Mouse (Mus musculus): ENCODE results near the gene Mrln. TPM values are rescaled to one million over a fixed set of nuclear protein-coding genes. Genes with fewer than 3 reads are reported as not detected.

Gene Mrln
- total and polyA plus RNA-seq, 3 experiments, result 3.0 to 4.1 (median 3.4) TPM

- intact Hi-C loops (cut with DNase I), result no loop called here
- no peaks in the 10 kb centered on the region for H3K79me2 ChIP-seq (replicated peaks; ENCODE audit: control insufficient read depth, insufficient read depth, low read length)
Measured at GRCm38 (mm10) chr10:70226608-70227007, 22.1 kb downstream of the Mrln start.

GRCm38 (mm10) chr10:70230352-70230751, 25.9 kb downstream of the Mrln start:
- H3K4me3 ChIP-seq, result no peak overlapping the region
- H3K27ac ChIP-seq, result peak overlapping the region; percentile 51
- peaks cover 2% of the 10 kb centered on the region; the same call in 1 of the 2 replicates for H3K4me1 ChIP-seq (ENCODE audit: control insufficient read depth, insufficient read depth, low read length)
- H3K36me3 ChIP-seq (ENCODE audit: control insufficient read depth, insufficient read depth, low read length), result no peaks in the 10 kb centered on the region
- H3K79me2 ChIP-seq (replicated peaks; ENCODE audit: control insufficient read depth, insufficient read depth, low read length), result no peaks in the 10 kb centered on the region
- TF ChIP-seq POLR2A (IDR thresholded peaks at IDR 0.05; ENCODE audit: insufficient read depth, low read depth, low read length) (no peak), CTCF (IDR thresholded peaks at IDR 0.05) (no peak), EP300 (IDR thresholded peaks at IDR 0.05; ENCODE audit: insufficient read depth, low read depth, low read length) (no peak)
- no peak overlapping the region for H3K9ac ChIP-seq (ENCODE audit: low read depth, low read length)
- H3K27me3 ChIP-seq (ENCODE audit: control insufficient read depth, insufficient read depth, low read length), result no peaks in the 10 kb centered on the region
- WGBS, result 50% methylated on average over 6 of the region's 6 CpGs
- intact Hi-C loops (cut with DNase I), result no loop called here
- peak; percentile 38 to 63 for DNase-seq

More at GRCm38 (mm10) chr10:70226608-70227007, 22.1 kb downstream of the Mrln start:
- Histone ChIP-seq H3K4me3 (no peak overlapping the region), H3K36me3 (ENCODE audit: control insufficient read depth, insufficient read depth, low read length) (no peaks in the 10 kb centered on the region), H3K9ac (ENCODE audit: low read depth, low read length) (no peak overlapping the region), H3K27ac (no peak overlapping the region), H3K4me1 (ENCODE audit: control insufficient read depth, insufficient read depth, low read length) (peaks cover 2% of the 10 kb centered on the region; the same call in 1 of the 2 replicates), H3K27me3 (ENCODE audit: control insufficient read depth, insufficient read depth, low read length) (no peaks in the 10 kb centered on the region)
- no peak for TF ChIP-seq CTCF (IDR thresholded peaks at IDR 0.05)
- TF ChIP-seq POLR2A (IDR thresholded peaks at IDR 0.05; ENCODE audit: insufficient read depth, low read depth, low read length), result no peak
- no peak for TF ChIP-seq EP300 (IDR thresholded peaks at IDR 0.05; ENCODE audit: insufficient read depth, low read depth, low read length)
- DNase-seq, result no peak

GRCm38 (mm10) chr10:70237936-70238335, 33.5 kb downstream of the Mrln start:
- Histone ChIP-seq H3K27ac (no peak overlapping the region), H3K9ac (ENCODE audit: low read depth, low read length) (no peak overlapping the region), H3K79me2 (replicated peaks; ENCODE audit: control insufficient read depth, insufficient read depth, low read length) (no peaks in the 10 kb centered on the region), H3K4me3 (no peak overlapping the region), H3K27me3 (ENCODE audit: control insufficient read depth, insufficient read depth, low read length) (no peaks in the 10 kb centered on the region), H3K36me3 (ENCODE audit: control insufficient read depth, insufficient read depth, low read length) (no peaks in the 10 kb centered on the region), H3K4me1 (ENCODE audit: control insufficient read depth, insufficient read depth, low read length) (no peaks in the 10 kb centered on the region)
- WGBS, result 57% methylated on average over 2 of the region's 2 CpGs
- TF ChIP-seq CTCF (IDR thresholded peaks at IDR 0.05), result no peak
- TF ChIP-seq EP300 (IDR thresholded peaks at IDR 0.05; ENCODE audit: insufficient read depth, low read depth, low read length), result no peak
- no peak for TF ChIP-seq POLR2A (IDR thresholded peaks at IDR 0.05; ENCODE audit: insufficient read depth, low read depth, low read length)
- no peak for DNase-seq
- intact Hi-C loops (cut with DNase I), result no loop called here

- Histone ChIP-seq H3K4me3 (no peak overlapping the region), H3K27me3 (ENCODE audit: control insufficient read depth, insufficient read depth, low read length) (no peaks in the 10 kb centered on the region), H3K4me1 (ENCODE audit: control insufficient read depth, insufficient read depth, low read length) (peaks cover 5% of the 10 kb centered on the region), H3K79me2 (replicated peaks; ENCODE audit: control insufficient read depth, insufficient read depth, low read length) (no peaks in the 10 kb centered on the region), H3K36me3 (ENCODE audit: control insufficient read depth, insufficient read depth, low read length) (no peaks in the 10 kb centered on the region), H3K9ac (ENCODE audit: low read depth, low read length) (no peak overlapping the region), H3K27ac (no peak overlapping the region)
- intact Hi-C loops (cut with DNase I), result loop anchor here (5.0 kb wide), 1 partner anchor 41 kb away; the partner anchor contains the start of gene Mrln
- 55% methylated on average over 8 of the region's 8 CpGs for WGBS
- no peak for DNase-seq
- TF ChIP-seq POLR2A (IDR thresholded peaks at IDR 0.05; ENCODE audit: insufficient read depth, low read depth, low read length), result no peak
- no peak for TF ChIP-seq CTCF (IDR thresholded peaks at IDR 0.05)
- no peak for TF ChIP-seq EP300 (IDR thresholded peaks at IDR 0.05; ENCODE audit: insufficient read depth, low read depth, low read length)
Measured at GRCm38 (mm10) chr10:70242751-70243444, 38.4 kb downstream of the Mrln start.

GRCm38 (mm10) chr10:70244921-70245558, 40.6 kb downstream of the Mrln start, which contains the start of gene Slc16a9:
TSS of gene Slc16a9 (plus strand) at chr10:70245100.
- under 1% methylated on average over 54 of the region's 54 CpGs for WGBS
- Histone ChIP-seq H3K9ac (ENCODE audit: low read depth, low read length) (peak within 1 kb of the TSS; percentile 59), H3K27me3 (ENCODE audit: control insufficient read depth, insufficient read depth, low read length) (no peaks in the 10 kb centered on the region), H3K36me3 (ENCODE audit: control insufficient read depth, insufficient read depth, low read length) (no peaks in the 10 kb centered on the region), H3K4me3 (peak within 1 kb of the TSS; percentile 59), H3K79me2 (replicated peaks; ENCODE audit: control insufficient read depth, insufficient read depth, low read length) (no peaks in the 10 kb centered on the region), H3K4me1 (ENCODE audit: control insufficient read depth, insufficient read depth, low read length) (peaks cover 5% of the 10 kb centered on the region), H3K27ac (peak within 1 kb of the TSS; percentile 62)
- TF ChIP-seq EP300 (IDR thresholded peaks at IDR 0.05; ENCODE audit: insufficient read depth, low read depth, low read length), result no peak
- peak; percentile 56 for TF ChIP-seq CTCF (IDR thresholded peaks at IDR 0.05)
- intact Hi-C loops (cut with DNase I), result loop anchor here (5.0 kb wide), 2 partner anchors 42 to 43 kb away; partner anchors contain the start of gene Mrln
- peak; percentile 76 to 80 for DNase-seq

- WGBS, result 5% methylated on average over 16 of the region's 16 CpGs
- peak overlapping the region; percentile 62 for H3K27ac ChIP-seq
- H3K4me1 ChIP-seq (ENCODE audit: control insufficient read depth, insufficient read depth, low read length), result peaks cover 5% of the 10 kb centered on the region
- DNase-seq, result peak; percentile 15 to 49
- intact Hi-C loops (cut with DNase I), result loop anchor here (5.0 kb wide), 1 partner anchor 42 kb away; no protein-coding TSS in a partner anchor
- TF ChIP-seq POLR2A (IDR thresholded peaks at IDR 0.05; ENCODE audit: insufficient read depth, low read depth, low read length) (no peak), CTCF (IDR thresholded peaks at IDR 0.05) (no peak), EP300 (IDR thresholded peaks at IDR 0.05; ENCODE audit: insufficient read depth, low read depth, low read length) (no peak)
- H3K9ac ChIP-seq (ENCODE audit: low read depth, low read length), result peak overlapping the region; percentile 59
- H3K27me3 ChIP-seq (ENCODE audit: control insufficient read depth, insufficient read depth, low read length), result no peaks in the 10 kb centered on the region
- H3K79me2 ChIP-seq (replicated peaks; ENCODE audit: control insufficient read depth, insufficient read depth, low read length), result no peaks in the 10 kb centered on the region
- H3K36me3 ChIP-seq (ENCODE audit: control insufficient read depth, insufficient read depth, low read length), result no peaks in the 10 kb centered on the region
- peak overlapping the region; percentile 59 for H3K4me3 ChIP-seq
Measured at GRCm38 (mm10) chr10:70245559-70245945, 41.1 kb downstream of the Mrln start.
